Mouse (Mus musculus) heart, adult 2 months (tissue): ENCODE results near the gene Ctnna3. TPM values are rescaled to one million over a fixed set of nuclear protein-coding genes. Genes with fewer than 3 reads are reported as not detected.
"Not testable (repeated sequence)": the region's sequence is repeated elsewhere in the genome, so short reads cannot be mapped to it uniquely, and the experiment has no call there.

Experiments used
- DNase-seq, 2 experiments: peaks; one replicate each; pipeline ENCODE4 v3.0.0; 2021
- H3K27ac ChIP-seq: fragments of 200-600 bp; 2 replicates; pipeline ENCODE4 v1.8.1; 2022
- H3K27me3 ChIP-seq: fragments of 200-500 bp; 2 replicates; pipeline ENCODE4 v1.6.1; 2012; ENCODE audit warnings: mild to moderate bottlenecking, low read length, inconsistent platforms, mixed read lengths; ENCODE audit not compliant: control insufficient read depth, insufficient read depth
- H3K36me3 ChIP-seq: fragments of 200-500 bp; 2 replicates; pipeline ENCODE4 v1.6.1; 2012; ENCODE audit warnings: low read length, inconsistent platforms; ENCODE audit not compliant: control insufficient read depth, insufficient read depth
- H3K4me1 ChIP-seq: fragments of 200-500 bp; 2 replicates; pipeline ENCODE4 v1.6.1; 2011; ENCODE audit warnings: low read length; ENCODE audit not compliant: control insufficient read depth, insufficient read depth
- H3K4me3 ChIP-seq: fragments of 200-600 bp; 2 replicates; pipeline ENCODE4 v1.8.1; 2022
- H3K79me2 ChIP-seq: fragments of 200-500 bp; replicated peaks from 2 replicates; pipeline ENCODE4 v1.6.1; 2012; ENCODE audit warnings: mild to moderate bottlenecking, inconsistent platforms, low read length, moderate library complexity, mixed read lengths; ENCODE audit not compliant: control insufficient read depth, insufficient read depth
- H3K9ac ChIP-seq: fragments of 200-500 bp; 2 replicates; pipeline ENCODE4 v1.6.1; 2012; ENCODE audit warnings: low read depth, mild to moderate bottlenecking, control low read depth, inconsistent platforms, low read length, mixed read lengths
- CTCF ChIP-seq: fragments of 200-600 bp; IDR thresholded peaks from 2 replicates; pipeline ENCODE4 v1.8.1; 2022; ENCODE audit warnings: antibody characterized with exemption, mild to moderate bottlenecking, moderate library complexity
- EP300 ChIP-seq: fragments of 200-500 bp; IDR thresholded peaks from 2 replicates; pipeline ENCODE4 v1.6.1; 2011; ENCODE audit warnings: low read depth, low read length, control low read depth; ENCODE audit not compliant: insufficient read depth
- POLR2A ChIP-seq: fragments of 200-500 bp; IDR thresholded peaks from 2 replicates; pipeline ENCODE4 v1.6.1; 2011; ENCODE audit warnings: mild to moderate bottlenecking, low read depth, low read length, control low read depth; ENCODE audit not compliant: insufficient read depth
- WGBS: fragments of 180-500 bp; shearing (Covaris S2); methylation state at CpG from one replicate; pipeline ENCODE4 v1.1.7; 2018; 5-methylcytosine and 5-hydroxymethylcytosine counted together
- intact Hi-C: fragments of 180-260 bp; cut with DNase I; formaldehyde crosslinking; loops from one replicate; pipeline ENCODE4 v1.15.1; 2025
- polyA plus RNA-seq: library from polyadenylated mRNA; depleted of rRNA; stranded (reverse); fragments of >200 nt; gene quantifications from 2 replicates; pipeline ENCODE4 v1.2.3, GENCODE M21; 2012; rRNA removed
- total RNA-seq, 2 experiments: library from RNA; stranded (reverse); gene quantifications; 2 replicates each; pipeline ENCODE4 v1.2.3; 2021

Ctnna3 gene
- total and polyA plus RNA-seq, 3 experiments: 6.4 to 54.6 (median 46.9) TPM

DNA sequence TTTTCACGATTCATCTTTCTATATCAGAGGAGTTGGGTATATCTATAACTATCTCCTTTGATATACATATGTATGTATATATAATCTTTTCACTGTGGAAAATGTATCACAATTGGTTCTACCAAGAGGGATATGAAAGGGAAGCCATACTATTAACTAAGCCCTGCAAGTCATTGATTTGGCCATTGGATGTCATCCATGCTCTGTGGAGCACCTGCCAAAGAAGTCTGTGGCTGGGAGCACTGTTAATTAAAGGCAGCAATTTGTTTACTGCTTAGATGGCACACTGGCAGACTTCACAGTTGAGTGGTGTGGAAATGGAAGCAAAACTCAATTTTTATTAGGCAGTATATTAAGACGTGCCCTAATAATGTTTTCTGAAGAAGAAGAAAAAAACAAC lies 1592.8 kb downstream of the Ctnna3 start:
- H3K27me3 ChIP-seq: no peaks in the 10 kb centered on the region
- H3K4me3 ChIP-seq: no peak overlapping the region
- no peaks in the 10 kb centered on the region for H3K36me3 ChIP-seq
- H3K27ac ChIP-seq: no peak overlapping the region
- H3K9ac ChIP-seq: no peak overlapping the region
- 69% methylated on average over 2 of the region's 2 CpGs for WGBS
- no peaks in the 10 kb centered on the region for H3K4me1 ChIP-seq
- TF ChIP-seq POLR2A: no peak
- no peak for TF ChIP-seq CTCF
- no peak for TF ChIP-seq EP300
- no peaks in the 10 kb centered on the region for H3K79me2 ChIP-seq
- intact Hi-C loops: no loop called here
- DNase-seq: no peak

- intact Hi-C loops, DNase-seq, H3K27ac ChIP-seq, H3K9ac ChIP-seq, H3K4me1 ChIP-seq, H3K4me3 ChIP-seq, H3K27me3 ChIP-seq, H3K36me3 ChIP-seq, H3K79me2 ChIP-seq: not testable (repeated sequence)
- WGBS: 77% methylated on average over 1 of the region's 1 CpGs
These were observed 1603.6 kb downstream of the Ctnna3 start for GRCm38 (mm10) chr10:65033516-65033915.

Other genes starting within 250 kb of the Ctnna3 start
- gene Mypn, start 226.1 kb upstream of the Ctnna3 start, total RNA-seq: 100 to 1,000 TPM in 1 of 2 experiments, 10 to 100 TPM in 1; 96.6 to 110 TPM
- gene Mypn, start 226.1 kb upstream of the Ctnna3 start, polyA plus RNA-seq: 32.1 and 43.5 TPM in 2 replicates
- gene Herc4, start 186.3 kb upstream of the Ctnna3 start, total RNA-seq: 10 to 100 TPM; 30.2 to 32.3 TPM
- 13.1 and 28.8 TPM in 2 replicates for gene Herc4, start 186.3 kb upstream of the Ctnna3 start, polyA plus RNA-seq
- gene Sirt1, start 48.4 kb upstream of the Ctnna3 start, total RNA-seq: 10 to 100 TPM; 10.4 to 11.5 TPM
- 2.5 and 5.8 TPM in 2 replicates for gene Sirt1, start 48.4 kb upstream of the Ctnna3 start, polyA plus RNA-seq
- gene Dnajc12, start 47.7 kb upstream of the Ctnna3 start, total RNA-seq: 10 to 100 TPM; 11.6 to 13.5 TPM
- 3.5 and 3.9 TPM in 2 replicates for gene Dnajc12, start 47.7 kb upstream of the Ctnna3 start, polyA plus RNA-seq
- gene Gm7075, start 8.3 kb upstream of the Ctnna3 start, total RNA-seq: not detected
- gene Gm7075, start 8.3 kb upstream of the Ctnna3 start, polyA plus RNA-seq: not detected in 2 replicates